Mouse (Mus musculus) CD4-positive, CD25-positive, alpha-beta regulatory T cell (primary cell): ENCODE data around the gene Gm14085. TPM values are rescaled to one million over a fixed set of nuclear protein-coding genes. Genes with fewer than 3 reads are reported as not detected.

Experiments used
- polyA plus RNA-seq: library from polyadenylated mRNA; unstranded; fragments of 100-300 nt; shearing (Covaris generic); gene quantifications from one replicate; pipeline ENCODE4 v1.2.1, GENCODE M21; 2017

Gm14085 gene
- 56.7 TPM for polyA plus RNA-seq

DNA sequence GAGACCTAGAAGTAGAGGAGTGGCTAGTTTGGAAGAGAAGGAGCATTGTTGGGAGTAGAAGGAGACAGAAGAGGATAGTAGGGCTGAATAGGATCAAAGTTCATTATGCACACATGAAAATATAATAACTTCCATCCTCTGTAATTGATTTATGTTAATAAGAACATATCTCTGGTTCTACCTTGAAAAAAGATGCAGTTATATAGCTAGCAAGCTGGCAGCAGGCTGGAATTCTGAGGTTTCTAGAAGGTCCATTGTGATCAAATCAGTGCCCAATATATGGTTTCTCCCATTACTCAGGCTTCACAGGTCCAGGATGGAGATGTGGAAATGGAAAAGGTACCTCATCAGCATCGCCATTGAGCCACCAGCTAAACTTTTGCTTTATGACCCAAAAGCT lies at the start of gene Gm14085:
Gene Gm14085, plus strand, starts transcription at position 301 of the 400 bp plus-strand sequence.

Other genes starting within 250 kb of the Gm14085 start
- not detected for gene Duox2, start 186.5 kb upstream of the Gm14085 start, polyA plus RNA-seq
- gene Duoxa2, start 186.0 kb upstream of the Gm14085 start, polyA plus RNA-seq = not detected
- not detected for gene Duoxa1, start 171.2 kb upstream of the Gm14085 start, polyA plus RNA-seq
- gene Duox1, start 169.3 kb upstream of the Gm14085 start, polyA plus RNA-seq = not detected
- 7.4 TPM for gene Shf, start 115.8 kb upstream of the Gm14085 start, polyA plus RNA-seq
- gene Slc28a2, start 58.5 kb upstream of the Gm14085 start, polyA plus RNA-seq = 199 TPM
- gene Gatm, start 126.4 kb downstream of the Gm14085 start, polyA plus RNA-seq = 0.34 TPM
- gene AA467197, start 152.0 kb downstream of the Gm14085 start, polyA plus RNA-seq = not detected
- 3.3 TPM for gene Slc30a4, start 217.7 kb downstream of the Gm14085 start, polyA plus RNA-seq